Mouse (Mus musculus) hindbrain, embryonic 14.5 days (tissue): ENCODE measurements at regions not wholly inside any gene's neighbourhood (a gene's known extent, or its start where the extent isn't known, plus 50 kb on each side); places are given as distances from the start of the nearest gene placed in this dataset.

Source experiments
- ATAC-seq: fragments of 200-750 bp; cut with Nextera tagmentation; 2 replicates; pipeline ENCODE4 v1.8.0; 2017; ENCODE audit warnings: moderate number of reproducible peaks, mild to moderate bottlenecking, moderate TSS enrichment, moderate library complexity; ENCODE audit not compliant: low FRiP score
- DNase-seq: peaks from one replicate; pipeline ENCODE4 v3.0.0-alpha.2; 2015; ENCODE audit warnings: low spot score
- H3K27ac ChIP-seq: fragments of 300-500 bp; sonication (generic); 2 replicates; pipeline ENCODE4 v1.5.1; 2014; ENCODE audit warnings: mild to moderate bottlenecking, moderate library complexity
- H3K27me3 ChIP-seq: fragments of 300-500 bp; sonication (generic); 2 replicates; pipeline ENCODE4 v1.6.1; 2014; ENCODE audit warnings: mild to moderate bottlenecking, low read length, mixed read lengths; ENCODE audit not compliant: control insufficient read depth, insufficient read depth
- H3K36me3 ChIP-seq: fragments of 300-500 bp; sonication (generic); replicated peaks from 2 replicates; pipeline ENCODE4 v1.6.1; 2014; ENCODE audit not compliant: control insufficient read depth, insufficient read depth
- H3K4me1 ChIP-seq: fragments of 300-500 bp; sonication (generic); replicated peaks from 2 replicates; pipeline ENCODE4 v1.6.1; 2014; ENCODE audit warnings: antibody characterized with exemption, low read length, mixed read lengths; ENCODE audit not compliant: control insufficient read depth, insufficient read depth
- H3K4me2 ChIP-seq: fragments of 300-500 bp; sonication (generic); replicated peaks from 2 replicates; pipeline ENCODE4 v1.6.1; 2014; ENCODE audit warnings: mild to moderate bottlenecking, moderate library complexity
- H3K4me3 ChIP-seq: fragments of 300-500 bp; sonication (generic); replicated peaks from 2 replicates; pipeline ENCODE4 v1.5.1; 2014; ENCODE audit warnings: mild to moderate bottlenecking, low read length
- H3K9ac ChIP-seq: fragments of 300-500 bp; sonication (generic); 2 replicates; pipeline ENCODE4 v1.6.1; 2014
- H3K9me3 ChIP-seq: fragments of 300-500 bp; sonication (generic); 2 replicates; pipeline ENCODE4 v1.6.1; 2016; ENCODE audit warnings: low read length; ENCODE audit not compliant: control insufficient read depth
- WGBS: fragments of 180-500 bp; shearing (Covaris S2); extraction: QIAGEN DNeasy Blood & Tissue Kit; methylation state at CpG from one replicate; pipeline ENCODE4 v1.1.7; 2014; 5-methylcytosine and 5-hydroxymethylcytosine counted together

DNA sequence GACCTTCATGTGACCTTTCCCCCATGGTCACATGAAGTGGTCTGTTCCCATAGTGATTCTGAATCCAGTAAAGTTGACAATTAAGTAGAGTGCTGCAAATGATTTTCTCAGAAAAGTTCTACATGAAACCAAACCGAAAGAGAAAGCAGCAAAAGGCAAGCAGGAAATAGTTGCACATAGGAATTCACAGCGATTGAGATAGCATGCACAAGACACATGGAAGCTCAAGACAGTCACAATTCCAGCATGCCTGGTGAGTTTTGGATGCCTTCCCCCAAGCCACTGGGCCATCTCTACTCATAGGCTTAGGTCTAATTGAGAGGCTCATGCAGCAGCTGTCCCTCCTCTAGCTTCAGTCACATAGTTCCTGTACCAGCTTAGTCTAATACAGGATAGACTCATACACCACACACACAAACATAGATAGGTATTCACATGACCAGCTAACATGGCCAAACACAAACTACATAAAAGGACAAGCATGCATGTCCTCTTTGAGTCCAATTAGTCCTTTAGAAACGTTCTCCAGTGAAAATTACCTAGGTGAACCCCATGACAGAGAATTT is 721.8 kb downstream of the Gsdmc2 start:
- WGBS = 81% methylated on average over 3 of the region's 3 CpGs
- Histone ChIP-seq H3K4me2 (no peak overlapping the region), H3K9ac (no peak overlapping the region), H3K9me3 (no peaks in the 10 kb centered on the region), H3K4me1 (no peaks in the 10 kb centered on the region), H3K4me3 (no peak overlapping the region), H3K27ac (no peak overlapping the region), H3K27me3 (no peaks in the 10 kb centered on the region), H3K36me3 (no peaks in the 10 kb centered on the region)
- DNase-seq (no peak), ATAC-seq (no peak)

DNA sequence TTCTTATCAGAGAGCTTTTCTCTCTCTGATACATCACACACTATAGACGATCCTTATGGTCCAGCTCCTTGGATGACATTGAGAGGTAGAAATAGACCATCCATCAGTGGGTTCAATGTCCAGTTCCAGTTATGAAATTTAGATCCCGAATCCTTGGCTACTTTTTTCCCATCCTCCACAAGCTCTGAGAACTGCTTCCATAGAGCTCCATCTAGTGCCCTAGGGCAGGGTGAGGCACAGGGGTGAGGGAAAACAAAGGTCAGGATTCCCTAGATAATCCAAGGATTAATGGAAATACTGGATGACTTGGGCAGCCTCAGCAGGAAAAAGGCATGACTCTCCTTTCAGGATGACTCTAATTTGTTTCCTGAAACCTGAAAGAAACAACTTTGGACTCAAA is 732.1 kb downstream of the Gsdmc2 start:
- Histone ChIP-seq H3K27me3 (no peaks in the 10 kb centered on the region), H3K27ac (no peak overlapping the region), H3K4me3 (no peak overlapping the region), H3K36me3 (no peaks in the 10 kb centered on the region), H3K9me3 (no peaks in the 10 kb centered on the region), H3K9ac (no peak overlapping the region), H3K4me2 (no peak overlapping the region), H3K4me1 (no peaks in the 10 kb centered on the region)
- 92% methylated on average over 2 of the region's 2 CpGs for WGBS
- DNase-seq (no peak), ATAC-seq (no peak)

DNA sequence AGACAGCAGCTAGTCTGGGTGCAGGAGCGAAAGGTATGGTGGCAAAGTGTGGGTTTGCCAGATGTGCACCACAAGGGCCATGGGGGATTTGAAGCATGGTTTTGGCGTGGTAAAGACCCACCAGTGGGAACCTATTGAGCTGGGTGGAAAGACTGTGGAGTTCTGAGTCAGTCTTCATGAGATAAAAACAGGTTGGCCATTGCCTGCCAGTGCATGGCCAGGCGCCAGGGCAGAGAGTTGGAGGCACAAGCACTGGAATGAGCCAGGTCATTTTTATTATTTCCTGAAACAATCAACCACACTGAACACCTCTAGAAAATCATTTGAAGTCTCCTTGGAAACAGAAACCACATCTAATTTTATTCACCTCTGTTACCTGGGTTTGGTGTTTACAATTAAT is 744.9 kb downstream of the Gsdmc2 start:
- Histone ChIP-seq H3K4me3 (no peak overlapping the region), H3K27me3 (no peaks in the 10 kb centered on the region), H3K27ac (no peak overlapping the region), H3K9ac (no peak overlapping the region), H3K9me3 (no peaks in the 10 kb centered on the region), H3K4me2 (no peak overlapping the region), H3K4me1 (no peaks in the 10 kb centered on the region), H3K36me3 (no peaks in the 10 kb centered on the region)
- no peak for DNase-seq
- 92% methylated on average over 3 of the region's 3 CpGs for WGBS
- ATAC-seq = no peak

DNA sequence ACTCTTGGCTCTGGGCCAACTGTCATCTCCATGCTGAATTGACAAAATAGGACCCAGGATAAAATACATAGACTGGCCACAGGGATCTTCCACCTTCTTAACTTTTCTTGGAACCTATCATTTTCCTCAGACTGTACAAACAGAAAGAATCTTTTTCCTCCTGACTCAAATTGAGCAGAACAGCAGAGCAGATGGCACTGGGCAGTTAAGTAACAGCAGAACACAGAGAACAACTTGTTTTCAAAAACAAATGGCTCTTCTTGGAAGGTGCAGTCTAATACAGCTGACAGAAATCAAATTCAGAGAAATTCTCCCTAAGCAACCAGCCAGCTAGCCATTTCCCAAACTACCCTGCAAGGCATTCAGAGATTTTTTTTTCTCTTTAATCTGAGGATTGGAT is 763.0 kb downstream of the Gsdmc2 start:
- no peaks in the 10 kb centered on the region for H3K9me3 ChIP-seq
- no peak overlapping the region for H3K9ac ChIP-seq
- no peak overlapping the region for H3K4me2 ChIP-seq
- no peaks in the 10 kb centered on the region for H3K4me1 ChIP-seq
- no peaks in the 10 kb centered on the region for H3K27me3 ChIP-seq
- ATAC-seq (no peak), DNase-seq (no peak)
- no peak overlapping the region for H3K27ac ChIP-seq
- H3K4me3 ChIP-seq = no peak overlapping the region
- no peaks in the 10 kb centered on the region for H3K36me3 ChIP-seq

DNA sequence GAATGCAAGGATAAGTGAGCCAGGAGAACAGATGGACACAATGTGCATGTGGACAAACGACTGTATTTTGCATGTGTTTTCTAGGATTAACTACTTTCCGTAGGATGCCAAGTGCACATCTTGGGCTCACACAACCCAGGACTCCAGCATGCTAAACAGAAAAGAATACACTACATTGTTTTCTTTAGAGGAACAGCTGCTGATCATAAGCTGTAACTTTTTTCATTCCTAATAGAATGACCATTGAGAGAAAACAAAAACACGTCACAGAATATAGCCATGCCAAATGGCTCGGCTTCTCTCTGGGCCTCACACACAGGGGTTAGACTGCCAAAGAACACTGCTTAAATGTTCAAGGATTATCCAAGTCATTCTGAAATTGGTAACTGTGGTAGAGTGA is 765.2 kb downstream of the Gsdmc2 start:
- Histone ChIP-seq H3K4me2 (no peak overlapping the region), H3K4me3 (no peak overlapping the region), H3K9ac (no peak overlapping the region), H3K4me1 (no peaks in the 10 kb centered on the region), H3K9me3 (no peaks in the 10 kb centered on the region), H3K27me3 (no peaks in the 10 kb centered on the region), H3K36me3 (no peaks in the 10 kb centered on the region), H3K27ac (no peak overlapping the region)
- ATAC-seq (no peak), DNase-seq (peak; percentile 34)
- WGBS = 55% methylated on average over 4 of the region's 4 CpGs

DNA sequence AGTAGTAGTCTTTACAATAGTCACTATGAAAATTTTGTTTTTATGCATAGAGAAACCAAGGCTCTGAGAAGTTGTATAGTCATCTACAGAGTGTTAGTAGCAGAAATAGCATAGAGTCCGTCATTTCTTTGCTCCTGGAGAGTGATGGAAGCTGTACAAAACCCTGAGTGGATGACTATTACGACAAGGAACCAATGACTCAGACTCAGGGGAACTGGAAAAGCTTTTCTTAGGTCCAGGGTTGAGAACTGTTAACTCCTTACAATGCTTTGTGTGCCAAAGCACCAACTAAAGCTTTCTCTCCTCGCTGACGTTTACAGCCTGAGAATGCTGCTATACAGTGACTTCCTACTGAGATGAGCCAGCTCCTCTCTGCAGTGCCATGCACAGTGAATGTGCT is 773.1 kb downstream of the Gsdmc2 start:
- Histone ChIP-seq H3K27me3 (no peaks in the 10 kb centered on the region), H3K4me1 (no peaks in the 10 kb centered on the region), H3K27ac (no peak overlapping the region), H3K4me3 (no peak overlapping the region), H3K4me2 (no peak overlapping the region), H3K36me3 (no peaks in the 10 kb centered on the region), H3K9ac (no peak overlapping the region), H3K9me3 (no peaks in the 10 kb centered on the region)
- DNase-seq = no peak
- ATAC-seq = no peak
- 83% methylated on average over 4 of the region's 4 CpGs for WGBS

DNA sequence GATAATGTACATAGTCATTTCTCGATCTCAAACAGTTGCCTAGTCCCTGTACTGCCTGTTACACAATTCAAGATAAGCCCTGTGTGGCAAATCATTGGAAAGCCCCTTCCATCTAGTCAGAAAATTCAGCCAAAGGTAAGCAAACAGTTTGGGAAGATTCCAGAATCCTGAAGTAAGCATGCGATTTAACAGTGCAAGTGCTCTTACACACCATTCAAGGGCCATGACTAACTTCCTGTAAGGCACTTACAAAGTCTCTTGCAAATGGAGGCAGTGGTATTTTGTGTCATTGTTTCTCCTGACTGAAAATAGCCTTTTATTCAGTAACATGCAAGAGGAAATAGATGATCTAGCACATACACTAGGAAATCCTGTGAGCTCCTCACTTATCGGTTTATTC is 777.9 kb downstream of the Gsdmc2 start:
- DNase-seq (no peak), ATAC-seq (no peak)
- Histone ChIP-seq H3K9ac (no peak overlapping the region), H3K36me3 (no peaks in the 10 kb centered on the region), H3K27me3 (no peaks in the 10 kb centered on the region), H3K4me1 (no peaks in the 10 kb centered on the region), H3K9me3 (no peaks in the 10 kb centered on the region), H3K4me3 (no peak overlapping the region), H3K27ac (no peak overlapping the region), H3K4me2 (no peak overlapping the region)
- WGBS = 94% methylated on average over 3 of the region's 3 CpGs

DNA sequence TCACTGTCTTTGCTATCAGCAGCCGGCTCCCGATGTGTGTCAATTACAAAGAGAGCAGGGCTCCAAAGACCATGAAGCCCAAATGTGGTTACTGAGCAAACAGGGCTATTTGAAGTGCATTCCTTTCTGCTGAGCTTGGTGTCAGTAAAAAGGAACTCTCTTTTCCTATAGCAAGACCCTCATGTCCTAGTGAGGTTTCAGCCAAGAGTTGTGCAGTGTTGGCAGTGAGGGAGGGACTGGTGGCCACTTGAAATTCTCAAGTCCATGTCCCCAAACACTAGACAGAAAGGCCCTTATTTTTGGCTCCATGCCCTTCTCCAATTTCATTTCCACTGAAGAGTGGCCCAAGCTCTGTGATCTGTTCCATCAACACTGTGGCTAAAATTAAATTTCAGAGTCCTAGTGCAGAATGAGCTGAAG is 778.9 kb downstream of the Gsdmc2 start:
- ATAC-seq (no peak), DNase-seq (no peak)
- 80% methylated on average over 2 of the region's 2 CpGs for WGBS
- Histone ChIP-seq H3K9ac (no peak overlapping the region), H3K27ac (no peak overlapping the region), H3K9me3 (no peaks in the 10 kb centered on the region), H3K4me2 (no peak overlapping the region), H3K4me1 (no peaks in the 10 kb centered on the region), H3K4me3 (no peak overlapping the region), H3K36me3 (no peaks in the 10 kb centered on the region), H3K27me3 (no peaks in the 10 kb centered on the region)

DNA sequence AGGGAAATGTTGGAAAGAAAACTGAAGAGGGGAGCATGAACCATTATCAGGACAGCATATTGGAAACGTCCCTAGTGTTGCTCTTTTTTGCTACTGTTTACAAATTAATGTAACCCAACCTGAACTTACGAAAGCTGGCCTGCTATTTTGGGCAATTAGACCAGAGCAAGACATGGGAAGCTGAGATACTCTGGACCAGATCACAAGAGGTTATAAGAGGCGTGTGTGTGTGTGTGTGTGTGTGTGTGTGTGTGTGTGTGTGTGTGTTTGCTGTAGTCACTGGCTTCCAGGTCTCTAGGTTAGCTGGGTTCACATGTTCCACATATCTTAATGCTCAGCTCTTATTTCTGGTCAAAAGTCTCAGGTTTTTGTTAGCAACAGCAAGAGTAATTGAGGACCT is 783.1 kb downstream of the Gsdmc2 start:
- WGBS = 78% methylated on average over 3 of the region's 3 CpGs
- DNase-seq (no peak), ATAC-seq (no peak)
- Histone ChIP-seq H3K9ac (no peak overlapping the region), H3K27ac (no peak overlapping the region), H3K27me3 (no peaks in the 10 kb centered on the region), H3K4me2 (no peak overlapping the region), H3K36me3 (no peaks in the 10 kb centered on the region), H3K4me3 (no peak overlapping the region), H3K9me3 (no peaks in the 10 kb centered on the region), H3K4me1 (no peaks in the 10 kb centered on the region)

DNA sequence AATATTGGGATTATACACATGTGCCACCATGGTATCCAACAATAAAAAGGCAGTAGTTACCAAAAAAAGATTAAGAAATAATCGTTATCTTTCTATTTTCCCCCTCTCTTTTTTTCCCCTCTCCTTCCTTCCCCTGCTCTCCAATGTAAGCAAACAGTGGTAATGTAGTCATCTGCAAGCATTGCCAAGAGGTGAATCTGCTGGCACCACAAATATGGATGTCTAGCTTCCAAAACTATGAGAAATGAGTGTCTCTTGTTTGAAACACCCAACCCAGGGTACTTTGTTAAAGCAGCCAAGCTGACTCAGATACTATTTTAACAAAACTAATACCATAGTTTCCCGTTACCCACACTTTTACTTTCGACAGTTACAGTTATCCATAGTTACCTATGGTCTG is 784.2 kb downstream of the Gsdmc2 start:
- Histone ChIP-seq H3K4me1 (no peaks in the 10 kb centered on the region), H3K27ac (no peak overlapping the region), H3K36me3 (no peaks in the 10 kb centered on the region), H3K4me3 (no peak overlapping the region), H3K9ac (no peak overlapping the region), H3K9me3 (no peaks in the 10 kb centered on the region), H3K4me2 (no peak overlapping the region), H3K27me3 (no peaks in the 10 kb centered on the region)
- WGBS = 87% methylated on average over 3 of the region's 3 CpGs
- DNase-seq (no peak), ATAC-seq (no peak)
